Mouse (Mus musculus): ENCODE results near the gene Foxe1.

DNA sequence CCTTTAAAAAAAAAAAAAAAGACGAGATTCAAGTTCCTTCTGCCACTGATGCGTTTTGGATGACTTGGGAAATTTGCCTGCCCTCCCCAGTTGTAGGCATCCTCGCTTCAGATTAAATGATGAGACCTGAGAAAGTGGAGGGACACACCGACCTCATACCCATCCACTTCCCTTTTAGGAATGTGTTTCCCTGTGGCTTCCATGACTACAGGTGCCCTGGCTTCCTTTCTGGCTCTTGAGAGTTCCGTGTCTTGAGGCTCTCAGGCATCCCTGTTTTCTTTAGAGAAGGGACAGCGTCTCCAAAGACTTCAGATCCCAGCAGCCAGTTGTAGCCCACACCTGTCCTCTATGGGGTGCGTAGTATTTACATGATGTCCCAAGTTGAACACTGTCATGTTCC, 38.0 kb upstream of the Foxe1 start:
- no peak for TF ChIP-seq GATA1 (IDR thresholded peaks at IDR 0.05; ENCODE audit: borderline replicate concordance, low read length)
- no peak for TF ChIP-seq FLI1 (IDR thresholded peaks at IDR 0.05; ENCODE audit: low read length)
